Mouse (Mus musculus): ENCODE results near the gene Rbfox2. TPM values are rescaled to one million over a fixed set of nuclear protein-coding genes. Genes with fewer than 3 reads are reported as not detected.
"Not testable (repeated sequence)": the region's sequence is repeated elsewhere in the genome, so short reads cannot be mapped to it uniquely, and the experiment has no call there.

Rbfox2 gene
- polyA plus RNA-seq, 1 experiment from 2014 or later = 67.8 TPM

DNA sequence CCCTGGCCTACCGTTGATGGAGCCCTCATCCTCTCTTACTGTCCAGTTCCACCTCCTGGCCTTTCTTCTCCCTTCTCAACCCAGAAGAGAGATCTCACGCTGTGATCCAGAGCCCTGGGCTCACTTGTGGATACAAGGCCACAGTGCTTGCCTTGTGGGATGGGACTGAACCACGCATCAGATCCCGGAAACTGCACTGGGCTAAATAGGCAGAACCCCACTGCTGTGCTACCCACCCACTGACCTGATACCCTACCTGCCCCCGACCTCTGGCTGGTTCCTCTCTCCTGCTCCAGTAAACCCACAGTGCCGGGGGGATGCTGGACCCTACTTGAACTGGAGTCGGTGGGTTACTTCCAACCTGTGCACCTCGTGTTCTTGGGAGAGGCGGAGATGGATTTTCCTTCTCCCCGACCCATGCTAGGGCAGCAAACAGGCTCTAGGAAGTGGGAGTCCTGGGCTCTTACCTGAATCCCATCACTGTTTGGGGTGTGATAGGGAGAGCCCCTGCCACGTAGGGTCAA is 236.0 kb downstream of the Rbfox2 start:
- WGBS = 77% methylated on average over 11 of the region's 11 CpGs
- Histone ChIP-seq H3K36me3 (ENCODE audit: control insufficient read depth, insufficient read depth, low read length) (peaks cover 3% of the 10 kb centered on the region; the same call in 1 of the 2 replicates), H3K9ac (ENCODE audit: low read length) (no peak overlapping the region), H3K27ac (ENCODE audit: low read depth) (no peak overlapping the region), H3K27me3 (replicated peaks; ENCODE audit: control insufficient read depth, insufficient read depth, low read length) (no peaks in the 10 kb centered on the region), H3K9me3 (ENCODE audit: control insufficient read depth, low read length) (no peaks in the 10 kb centered on the region), H3K4me1 (replicated peaks; ENCODE audit: control insufficient read depth, insufficient read depth, low read length) (0 out of 2 replicates have a peak, but pooled peaks cover 18% of the 10 kb centered on the region), H3K4me3 (ENCODE audit: low read depth, low read length) (no peak overlapping the region), H3K4me2 (ENCODE audit: low read length) (no peak overlapping the region)
- no peak for DNase-seq (ENCODE audit: low spot score)
- ATAC-seq (replicated peaks; ENCODE audit: low FRiP score, low TSS enrichment, low read depth) = no peak

DNA sequence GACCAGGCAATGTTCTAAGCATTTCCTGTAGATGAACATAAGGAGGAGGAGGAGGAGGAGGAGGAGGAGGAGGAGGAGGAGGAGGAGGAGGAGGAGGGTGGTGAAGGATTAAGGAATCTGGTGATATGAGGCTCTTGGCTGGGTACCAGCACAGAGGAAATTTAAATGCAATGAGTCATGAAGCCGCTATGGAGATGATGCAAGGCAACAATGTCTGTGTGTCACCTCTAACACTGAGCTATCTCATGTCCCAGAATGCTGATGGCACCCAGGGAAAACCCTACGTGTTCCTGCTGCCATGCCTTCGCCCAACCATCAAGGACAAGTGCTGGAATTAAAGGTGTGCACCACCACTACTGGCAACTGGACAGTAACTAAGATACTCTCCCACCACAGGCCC is 237.8 kb downstream of the Rbfox2 start:
- no peaks in the 10 kb centered on the region for H3K27me3 ChIP-seq (replicated peaks; ENCODE audit: control insufficient read depth, insufficient read depth, low read length)
- DNase-seq (ENCODE audit: low spot score) (no peak), ATAC-seq (replicated peaks; ENCODE audit: low FRiP score, low TSS enrichment, low read depth) (no peak)
- no peaks in the 10 kb centered on the region for H3K9me3 ChIP-seq (ENCODE audit: control insufficient read depth, low read length)
- H3K9ac ChIP-seq (ENCODE audit: low read length) = no peak overlapping the region
- H3K4me3 ChIP-seq (ENCODE audit: low read depth, low read length) = no peak overlapping the region
- no peaks in the 10 kb centered on the region for H3K36me3 ChIP-seq (ENCODE audit: control insufficient read depth, insufficient read depth, low read length)
- 96% methylated on average over 3 of the region's 3 CpGs for WGBS
- H3K4me1 ChIP-seq (replicated peaks; ENCODE audit: control insufficient read depth, insufficient read depth, low read length) = 0 out of 2 replicates have a peak, but pooled peaks cover 18% of the 10 kb centered on the region
- H3K4me2 ChIP-seq (ENCODE audit: low read length) = no peak overlapping the region
- H3K27ac ChIP-seq (ENCODE audit: low read depth) = no peak overlapping the region

DNA sequence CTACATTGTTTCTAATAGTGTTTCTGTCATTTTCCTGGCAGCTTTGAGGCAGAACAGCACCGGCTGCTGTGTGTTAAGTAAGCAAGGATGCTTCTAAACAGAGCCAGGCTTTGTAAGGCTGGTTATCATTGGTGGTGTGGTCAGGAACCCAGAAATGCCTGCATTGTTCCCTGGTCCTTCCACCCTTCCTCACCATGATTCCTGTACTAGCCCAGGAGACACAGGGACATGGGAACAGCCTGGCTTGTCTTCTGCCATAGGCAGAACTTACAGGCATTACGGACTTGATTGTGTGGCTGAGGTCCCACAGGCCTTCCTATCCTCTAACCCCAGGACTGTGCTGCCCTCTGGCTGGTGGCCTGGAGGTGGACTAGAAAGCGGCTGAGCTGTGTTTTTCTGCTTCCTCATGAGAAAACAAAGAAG is 238.4 kb downstream of the Rbfox2 start:
- ATAC-seq (replicated peaks; ENCODE audit: low FRiP score, low TSS enrichment, low read depth) (no peak), DNase-seq (ENCODE audit: low spot score) (no peak)
- Histone ChIP-seq H3K9me3 (ENCODE audit: control insufficient read depth, low read length) (no peaks in the 10 kb centered on the region), H3K9ac (ENCODE audit: low read length) (no peak overlapping the region), H3K36me3 (ENCODE audit: control insufficient read depth, insufficient read depth, low read length) (no peaks in the 10 kb centered on the region), H3K4me1 (replicated peaks; ENCODE audit: control insufficient read depth, insufficient read depth, low read length) (0 out of 2 replicates have a peak, but pooled peaks cover 18% of the 10 kb centered on the region), H3K4me2 (ENCODE audit: low read length) (no peak overlapping the region), H3K27me3 (replicated peaks; ENCODE audit: control insufficient read depth, insufficient read depth, low read length) (no peaks in the 10 kb centered on the region), H3K4me3 (ENCODE audit: low read depth, low read length) (no peak overlapping the region), H3K27ac (ENCODE audit: low read depth) (0 out of 2 replicates have a peak overlapping the region, but pooled peaks have one; percentile 16)
- 43% methylated on average over 3 of the region's 3 CpGs for WGBS

DNA sequence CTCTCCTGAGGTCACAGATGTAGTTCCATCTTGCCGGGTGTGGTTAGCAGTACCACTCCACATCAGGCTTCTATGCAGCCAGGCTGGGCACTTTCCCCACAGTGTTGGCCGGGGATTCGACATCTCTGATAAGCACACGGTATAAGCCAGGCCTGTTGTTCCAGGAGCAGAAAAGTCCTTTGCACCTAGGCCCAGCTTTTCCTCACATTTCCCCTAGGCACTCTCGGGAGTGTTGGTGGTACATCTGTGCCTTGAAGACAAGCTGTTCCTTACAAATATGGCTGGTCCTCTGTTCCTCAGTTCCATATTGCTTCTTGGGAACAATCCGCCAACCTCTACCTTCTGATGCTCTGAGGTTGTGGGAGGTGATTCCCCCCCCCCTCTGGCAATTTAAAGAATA is 240.6 kb downstream of the Rbfox2 start:
- Histone ChIP-seq H3K27me3 (replicated peaks; ENCODE audit: control insufficient read depth, insufficient read depth, low read length) (no peaks in the 10 kb centered on the region), H3K9ac (ENCODE audit: low read length) (no peak overlapping the region), H3K27ac (ENCODE audit: low read depth) (no peak overlapping the region), H3K4me1 (replicated peaks; ENCODE audit: control insufficient read depth, insufficient read depth, low read length) (0 out of 2 replicates have a peak, but pooled peaks cover 10% of the 10 kb centered on the region), H3K4me3 (ENCODE audit: low read depth, low read length) (no peak overlapping the region), H3K4me2 (ENCODE audit: low read length) (no peak overlapping the region), H3K9me3 (ENCODE audit: control insufficient read depth, low read length) (no peaks in the 10 kb centered on the region), H3K36me3 (ENCODE audit: control insufficient read depth, insufficient read depth, low read length) (no peaks in the 10 kb centered on the region)
- 59% methylated on average over 6 of the region's 6 CpGs for WGBS
- no peak for DNase-seq (ENCODE audit: low spot score)
- ATAC-seq (replicated peaks; ENCODE audit: low FRiP score, low TSS enrichment, low read depth) = no peak

DNA sequence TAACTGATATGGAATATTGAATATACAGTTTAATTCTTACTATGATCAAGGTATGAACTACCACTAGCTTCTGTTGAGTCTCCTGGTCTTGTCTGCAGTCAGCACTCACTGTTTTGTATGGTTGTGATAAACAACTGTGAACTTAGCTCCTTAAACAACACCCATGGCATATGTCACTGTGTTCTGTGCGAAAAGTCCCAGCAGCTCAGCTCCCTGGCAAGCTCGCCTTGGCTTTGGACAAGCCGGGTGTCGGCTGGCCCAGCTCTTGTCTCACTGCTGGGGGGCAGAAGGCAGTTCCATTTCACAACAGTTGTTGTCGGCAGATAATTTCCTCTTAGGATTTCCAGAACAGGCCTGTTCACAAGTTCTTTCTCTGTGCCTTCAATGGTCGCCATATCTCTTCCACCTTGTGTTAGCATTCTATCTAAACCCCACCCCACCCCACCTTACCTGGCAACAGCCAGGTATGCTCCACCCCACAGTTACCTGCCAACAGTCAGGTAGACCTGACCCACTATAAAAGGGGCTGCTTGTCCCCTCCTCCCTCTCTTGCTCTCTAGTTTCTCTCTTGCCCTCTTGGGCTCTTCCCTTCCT is 241.4 kb downstream of the Rbfox2 start:
- no peak for ATAC-seq (replicated peaks; ENCODE audit: low FRiP score, low TSS enrichment, low read depth)
- 84% methylated on average over 6 of the region's 6 CpGs for WGBS
- Histone ChIP-seq H3K9me3 (ENCODE audit: control insufficient read depth, low read length) (no peaks in the 10 kb centered on the region), H3K9ac (ENCODE audit: low read length) (no peak overlapping the region), H3K27ac (ENCODE audit: low read depth) (no peak overlapping the region), H3K27me3 (replicated peaks; ENCODE audit: control insufficient read depth, insufficient read depth, low read length) (no peaks in the 10 kb centered on the region), H3K4me3 (ENCODE audit: low read depth, low read length) (no peak overlapping the region), H3K4me1 (replicated peaks; ENCODE audit: control insufficient read depth, insufficient read depth, low read length) (0 out of 2 replicates have a peak, but pooled peaks cover 10% of the 10 kb centered on the region), H3K36me3 (ENCODE audit: control insufficient read depth, insufficient read depth, low read length) (no peaks in the 10 kb centered on the region), H3K4me2 (ENCODE audit: low read length) (no peak overlapping the region)
- DNase-seq (ENCODE audit: low spot score) = no peak

DNA sequence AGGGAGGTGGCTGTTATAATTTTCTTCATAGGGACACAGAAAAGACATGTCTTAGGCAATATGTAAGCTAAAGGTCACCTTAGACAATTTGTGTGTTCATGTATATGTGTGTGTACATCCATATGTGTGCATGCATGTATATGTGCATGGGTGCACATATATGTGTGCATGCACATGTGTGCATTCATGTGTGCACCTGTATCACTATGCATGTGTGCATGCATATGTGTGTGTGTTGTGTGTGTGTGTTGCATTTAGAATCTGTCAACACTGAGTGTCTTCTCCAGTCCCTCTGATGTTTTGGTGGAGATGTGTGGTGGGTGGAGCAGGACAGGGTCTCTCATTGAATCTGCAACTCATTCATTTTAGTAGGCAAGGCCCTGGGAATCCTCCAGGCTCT is 244.1 kb downstream of the Rbfox2 start:
- H3K9ac ChIP-seq (ENCODE audit: low read length) = no peak overlapping the region
- no peak overlapping the region for H3K27ac ChIP-seq (ENCODE audit: low read depth)
- H3K4me3 ChIP-seq (ENCODE audit: low read depth, low read length) = no peak overlapping the region
- no peak overlapping the region for H3K4me2 ChIP-seq (ENCODE audit: low read length)
- no peaks in the 10 kb centered on the region for H3K9me3 ChIP-seq (ENCODE audit: control insufficient read depth, low read length)
- ATAC-seq (replicated peaks; ENCODE audit: low FRiP score, low TSS enrichment, low read depth) = no peak
- H3K27me3 ChIP-seq (replicated peaks; ENCODE audit: control insufficient read depth, insufficient read depth, low read length) = no peaks in the 10 kb centered on the region
- no peaks in the 10 kb centered on the region for H3K36me3 ChIP-seq (ENCODE audit: control insufficient read depth, insufficient read depth, low read length)
- 0 out of 2 replicates have a peak, but pooled peaks cover 6% of the 10 kb centered on the region for H3K4me1 ChIP-seq (replicated peaks; ENCODE audit: control insufficient read depth, insufficient read depth, low read length)
- DNase-seq (ENCODE audit: low spot score) = no peak

DNA sequence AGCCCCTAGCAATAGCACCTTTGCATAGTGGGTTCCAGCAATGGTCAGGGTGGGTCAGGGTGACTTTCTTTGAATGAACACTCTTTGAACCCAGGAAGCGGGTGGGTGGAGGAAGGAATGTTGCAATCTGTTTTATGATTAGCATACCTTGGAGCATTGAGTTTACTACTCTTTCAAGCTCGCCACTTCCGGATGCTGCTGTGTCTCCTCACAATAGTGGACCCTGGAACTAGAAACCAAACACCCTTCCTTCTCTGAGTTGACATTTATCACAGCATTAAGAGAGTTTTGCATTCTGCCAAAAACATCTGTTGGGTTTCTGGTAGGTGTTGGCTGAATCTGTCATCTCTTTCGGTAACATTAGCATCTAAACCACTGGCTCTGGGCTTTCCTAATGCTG is 247.4 kb downstream of the Rbfox2 start:
- not testable (repeated sequence) for H3K9me3 ChIP-seq (ENCODE audit: control insufficient read depth, low read length); ATAC-seq (replicated peaks; ENCODE audit: low FRiP score, low TSS enrichment, low read depth); H3K4me3 ChIP-seq (ENCODE audit: low read depth, low read length); H3K36me3 ChIP-seq (ENCODE audit: control insufficient read depth, insufficient read depth, low read length); H3K27ac ChIP-seq (ENCODE audit: low read depth); H3K27me3 ChIP-seq (replicated peaks; ENCODE audit: control insufficient read depth, insufficient read depth, low read length); DNase-seq (ENCODE audit: low spot score); H3K4me1 ChIP-seq (replicated peaks; ENCODE audit: control insufficient read depth, insufficient read depth, low read length); H3K9ac ChIP-seq (ENCODE audit: low read length); H3K4me2 ChIP-seq (ENCODE audit: low read length)
- 94% methylated on average over 4 of the region's 4 CpGs for WGBS

DNA sequence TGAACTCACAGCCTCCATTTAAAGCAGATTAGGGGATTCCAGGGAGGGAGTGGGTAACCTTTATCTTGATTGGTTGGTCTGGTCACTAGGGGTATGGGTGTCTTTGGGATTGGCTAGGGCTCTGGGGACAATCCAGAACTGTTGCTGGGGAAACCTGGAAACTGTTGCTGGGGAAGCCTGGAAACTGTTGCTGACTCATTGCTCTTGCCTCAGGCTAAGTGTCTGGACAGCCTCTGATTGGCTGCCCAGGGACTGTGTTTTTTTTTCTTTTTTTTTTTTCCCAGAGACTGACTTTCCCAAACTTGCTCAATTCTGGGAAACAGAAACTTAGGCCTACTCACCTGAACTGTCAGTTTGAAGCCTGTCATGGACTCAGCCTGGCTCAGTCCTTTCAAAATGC is 248.2 kb downstream of the Rbfox2 start:
- H3K9me3 ChIP-seq (ENCODE audit: control insufficient read depth, low read length) = no peaks in the 10 kb centered on the region
- ATAC-seq (replicated peaks; ENCODE audit: low FRiP score, low TSS enrichment, low read depth) (no peak), DNase-seq (ENCODE audit: low spot score) (no peak)
- H3K27me3 ChIP-seq (replicated peaks; ENCODE audit: control insufficient read depth, insufficient read depth, low read length) = no peaks in the 10 kb centered on the region
- no peak overlapping the region for H3K9ac ChIP-seq (ENCODE audit: low read length)
- no peak overlapping the region for H3K4me2 ChIP-seq (ENCODE audit: low read length)
- peaks cover 7% of the 10 kb centered on the region; the same call in 1 of the 2 replicates for H3K4me1 ChIP-seq (replicated peaks; ENCODE audit: control insufficient read depth, insufficient read depth, low read length)
- H3K36me3 ChIP-seq (ENCODE audit: control insufficient read depth, insufficient read depth, low read length) = no peaks in the 10 kb centered on the region
- no peak overlapping the region for H3K4me3 ChIP-seq (ENCODE audit: low read depth, low read length)
- H3K27ac ChIP-seq (ENCODE audit: low read depth) = no peak overlapping the region

DNA sequence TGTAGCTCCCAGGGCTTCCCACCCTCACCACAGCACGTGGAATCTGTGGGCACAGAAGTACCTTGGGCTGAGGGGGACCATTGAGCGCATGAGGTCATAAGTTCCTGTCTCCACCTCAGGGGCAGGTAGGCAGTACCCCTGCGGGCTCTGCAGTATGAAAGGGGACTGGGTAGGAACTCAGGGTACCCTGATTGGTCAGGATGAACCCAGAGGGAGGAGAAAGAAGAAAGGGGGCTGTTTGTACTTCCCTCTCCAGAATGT is 250.1 kb downstream of the Rbfox2 start:
- H3K4me1 ChIP-seq (replicated peaks; ENCODE audit: control insufficient read depth, insufficient read depth, low read length) = peaks cover 7% of the 10 kb centered on the region; the same call in 1 of the 2 replicates
- H3K9me3 ChIP-seq (ENCODE audit: control insufficient read depth, low read length) = no peaks in the 10 kb centered on the region
- no peaks in the 10 kb centered on the region for H3K27me3 ChIP-seq (replicated peaks; ENCODE audit: control insufficient read depth, insufficient read depth, low read length)
- H3K36me3 ChIP-seq (ENCODE audit: control insufficient read depth, insufficient read depth, low read length) = no peaks in the 10 kb centered on the region
- WGBS = 54% methylated on average over 3 of the region's 3 CpGs
- DNase-seq (ENCODE audit: low spot score) = no peak
- no peak overlapping the region for H3K4me2 ChIP-seq (ENCODE audit: low read length)
- no peak overlapping the region for H3K9ac ChIP-seq (ENCODE audit: low read length)
- peak; percentile 48; the same call in 1 of the 2 replicates for ATAC-seq (replicated peaks; ENCODE audit: low FRiP score, low TSS enrichment, low read depth)
- H3K27ac ChIP-seq (ENCODE audit: low read depth) = 0 out of 2 replicates have a peak overlapping the region, but pooled peaks have one; percentile 51
- H3K4me3 ChIP-seq (ENCODE audit: low read depth, low read length) = no peak overlapping the region
